Mouse (Mus musculus): Measurements from ENCODE around the gene Card11. TPM values are rescaled to one million over a fixed set of nuclear protein-coding genes. Genes with fewer than 3 reads are reported as not detected.

Card11 gene
- polyA plus RNA-seq, 1 experiment from 2014 or later = 0.25 TPM

DNA sequence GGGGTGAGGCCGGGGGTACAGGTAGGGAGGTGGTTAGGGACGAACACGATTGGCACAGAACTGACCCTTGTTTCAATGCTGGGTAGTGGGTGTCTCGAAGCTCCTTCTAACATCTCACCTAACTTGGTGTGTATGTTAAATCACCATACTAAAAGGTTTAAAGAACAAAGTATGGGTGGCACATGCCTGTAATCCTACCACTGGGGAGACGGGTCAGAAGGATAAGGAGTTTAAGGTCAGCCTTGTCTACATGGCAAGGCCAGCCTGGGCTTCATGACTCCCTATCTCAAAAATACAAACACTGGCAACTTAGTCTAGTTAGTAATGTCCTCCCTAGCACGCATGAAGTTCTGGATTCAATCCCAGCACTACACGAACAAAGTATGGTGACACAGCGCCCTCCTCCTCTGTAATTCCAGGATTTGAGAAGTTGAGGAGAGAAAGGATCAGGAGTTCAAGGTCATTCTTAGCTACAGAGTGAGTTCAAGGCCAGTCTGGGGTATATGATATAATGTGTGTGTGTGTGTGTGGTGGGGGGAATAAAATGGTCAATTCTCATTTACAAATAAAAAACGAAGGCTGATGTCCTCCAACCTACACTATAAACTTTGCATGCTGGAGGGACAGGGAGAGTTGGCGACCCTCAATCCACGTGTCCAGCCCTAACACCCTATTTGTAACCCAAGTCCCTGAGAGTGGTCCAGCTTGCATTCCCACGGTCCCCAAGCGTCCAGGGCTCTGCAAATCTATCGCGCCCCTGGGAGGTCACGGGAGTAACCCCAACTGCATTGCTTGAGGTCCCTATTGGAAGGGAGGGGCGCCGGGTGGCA, 171.1 kb downstream of the Card11 start:
- H3K9ac ChIP-seq (replicated peaks; ENCODE audit: low read length) = peak overlapping the region; percentile 86
- H3K9me3 ChIP-seq (replicated peaks; ENCODE audit: control insufficient read depth, low read length) = no peaks in the 10 kb centered on the region
- peak overlapping the region; percentile 85 for H3K4me2 ChIP-seq (ENCODE audit: low read depth, low read length)
- no peaks in the 10 kb centered on the region for H3K27me3 ChIP-seq (ENCODE audit: control insufficient read depth, insufficient read depth, low read length)
- peak; percentile 14 for DNase-seq (ENCODE audit: low spot score)
- no peak overlapping the region for H3K27ac ChIP-seq (replicated peaks; ENCODE audit: low read depth, low read length)
- ATAC-seq (replicated peaks; ENCODE audit: insufficient number of reproducible peaks, low FRiP score, low TSS enrichment, low read depth) = no peak
- 38% methylated on average over 18 of the region's 18 CpGs for WGBS
- no peaks in the 10 kb centered on the region for H3K4me1 ChIP-seq (ENCODE audit: control insufficient read depth, insufficient read depth, low read length)
- peak overlapping the region; percentile 71 for H3K4me3 ChIP-seq (ENCODE audit: low read depth, low read length)
- no peaks in the 10 kb centered on the region for H3K36me3 ChIP-seq (replicated peaks; ENCODE audit: control insufficient read depth, insufficient read depth, low read depth, low read length)

DNA sequence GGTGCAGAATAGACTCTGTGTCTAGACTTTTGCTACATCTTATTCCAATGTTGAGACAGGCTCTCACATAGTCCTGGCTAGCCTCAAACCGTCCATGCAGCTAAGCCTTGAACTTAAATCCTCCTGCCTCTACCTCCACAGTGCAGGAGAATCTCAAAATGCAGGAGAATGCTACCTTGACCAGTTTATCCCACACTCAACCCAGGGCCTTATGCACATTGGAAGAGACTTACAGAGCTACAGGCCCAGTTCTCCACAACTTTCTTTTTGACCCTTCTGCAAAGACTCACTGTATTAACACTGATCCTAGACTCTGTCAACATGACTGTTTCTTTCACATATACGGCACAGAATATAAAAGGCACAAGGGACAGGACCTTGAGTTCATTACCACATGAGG, 172.0 kb downstream of the Card11 start:
- Histone ChIP-seq H3K36me3 (replicated peaks; ENCODE audit: control insufficient read depth, insufficient read depth, low read depth, low read length) (no peaks in the 10 kb centered on the region), H3K9me3 (replicated peaks; ENCODE audit: control insufficient read depth, low read length) (no peaks in the 10 kb centered on the region), H3K4me1 (ENCODE audit: control insufficient read depth, insufficient read depth, low read length) (no peaks in the 10 kb centered on the region), H3K27ac (replicated peaks; ENCODE audit: low read depth, low read length) (no peak overlapping the region), H3K27me3 (ENCODE audit: control insufficient read depth, insufficient read depth, low read length) (no peaks in the 10 kb centered on the region), H3K9ac (replicated peaks; ENCODE audit: low read length) (no peak overlapping the region), H3K4me2 (ENCODE audit: low read depth, low read length) (peak overlapping the region; percentile 4; the same call in 1 of the 2 replicates), H3K4me3 (ENCODE audit: low read depth, low read length) (no peak overlapping the region)
- WGBS = 76% methylated on average over 2 of the region's 2 CpGs
- no peak for ATAC-seq (replicated peaks; ENCODE audit: insufficient number of reproducible peaks, low FRiP score, low TSS enrichment, low read depth)
- no peak for DNase-seq (ENCODE audit: low spot score)

DNA sequence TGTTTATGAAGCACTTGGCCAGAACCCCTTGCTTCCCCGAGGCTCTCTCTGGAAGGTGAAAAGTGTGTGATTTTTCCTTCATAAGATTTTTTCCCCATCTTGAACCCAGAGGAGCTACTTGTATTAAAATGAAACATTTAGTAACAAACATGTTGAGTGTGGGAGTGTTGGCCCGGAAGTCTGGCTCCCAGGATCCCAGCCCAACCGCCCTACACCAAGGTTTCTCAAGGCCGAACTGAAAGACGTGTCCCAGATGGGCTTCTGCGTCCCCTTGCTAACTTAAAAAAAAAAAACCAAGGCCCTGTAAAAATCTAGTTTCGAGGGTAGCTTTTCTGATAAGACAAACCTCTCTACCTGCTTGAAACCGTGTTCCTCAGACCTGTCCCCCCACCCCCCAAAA, 172.5 kb downstream of the Card11 start:
- Histone ChIP-seq H3K27ac (replicated peaks; ENCODE audit: low read depth, low read length) (no peak overlapping the region), H3K4me2 (ENCODE audit: low read depth, low read length) (no peak overlapping the region), H3K36me3 (replicated peaks; ENCODE audit: control insufficient read depth, insufficient read depth, low read depth, low read length) (no peaks in the 10 kb centered on the region), H3K4me3 (ENCODE audit: low read depth, low read length) (no peak overlapping the region), H3K9me3 (replicated peaks; ENCODE audit: control insufficient read depth, low read length) (no peaks in the 10 kb centered on the region), H3K4me1 (ENCODE audit: control insufficient read depth, insufficient read depth, low read length) (no peaks in the 10 kb centered on the region), H3K27me3 (ENCODE audit: control insufficient read depth, insufficient read depth, low read length) (no peaks in the 10 kb centered on the region), H3K9ac (replicated peaks; ENCODE audit: low read length) (no peak overlapping the region)
- WGBS = 77% methylated on average over 8 of the region's 8 CpGs
- DNase-seq (ENCODE audit: low spot score) (no peak), ATAC-seq (replicated peaks; ENCODE audit: insufficient number of reproducible peaks, low FRiP score, low TSS enrichment, low read depth) (no peak)

DNA sequence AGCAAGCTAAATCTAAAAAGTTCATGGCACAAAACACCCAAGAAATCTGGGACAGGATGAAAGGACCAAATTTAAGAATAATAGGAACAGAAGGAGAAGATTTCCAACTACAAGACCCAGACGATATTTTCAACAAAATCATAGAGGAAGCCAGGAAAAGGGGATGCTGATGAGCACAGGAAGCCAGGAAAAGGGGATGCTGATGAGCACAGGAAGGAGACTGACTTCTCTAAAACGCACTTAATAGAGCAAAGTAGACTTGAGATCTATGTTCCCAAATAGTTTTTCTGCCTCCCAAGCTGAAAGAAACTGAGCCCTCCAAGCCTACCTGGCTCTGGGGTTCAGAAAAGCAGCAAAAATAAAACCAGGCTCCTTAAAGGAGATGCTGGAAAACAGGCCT, 173.0 kb downstream of the Card11 start:
- Histone ChIP-seq H3K9me3 (replicated peaks; ENCODE audit: control insufficient read depth, low read length) (no peaks in the 10 kb centered on the region), H3K27ac (replicated peaks; ENCODE audit: low read depth, low read length) (no peak overlapping the region), H3K36me3 (replicated peaks; ENCODE audit: control insufficient read depth, insufficient read depth, low read depth, low read length) (no peaks in the 10 kb centered on the region), H3K4me2 (ENCODE audit: low read depth, low read length) (no peak overlapping the region), H3K4me1 (ENCODE audit: control insufficient read depth, insufficient read depth, low read length) (no peaks in the 10 kb centered on the region), H3K9ac (replicated peaks; ENCODE audit: low read length) (no peak overlapping the region), H3K27me3 (ENCODE audit: control insufficient read depth, insufficient read depth, low read length) (no peaks in the 10 kb centered on the region), H3K4me3 (ENCODE audit: low read depth, low read length) (no peak overlapping the region)
- no peak for DNase-seq (ENCODE audit: low spot score)
- 58% methylated on average over 2 of the region's 2 CpGs for WGBS
- no peak for ATAC-seq (replicated peaks; ENCODE audit: insufficient number of reproducible peaks, low FRiP score, low TSS enrichment, low read depth)

DNA sequence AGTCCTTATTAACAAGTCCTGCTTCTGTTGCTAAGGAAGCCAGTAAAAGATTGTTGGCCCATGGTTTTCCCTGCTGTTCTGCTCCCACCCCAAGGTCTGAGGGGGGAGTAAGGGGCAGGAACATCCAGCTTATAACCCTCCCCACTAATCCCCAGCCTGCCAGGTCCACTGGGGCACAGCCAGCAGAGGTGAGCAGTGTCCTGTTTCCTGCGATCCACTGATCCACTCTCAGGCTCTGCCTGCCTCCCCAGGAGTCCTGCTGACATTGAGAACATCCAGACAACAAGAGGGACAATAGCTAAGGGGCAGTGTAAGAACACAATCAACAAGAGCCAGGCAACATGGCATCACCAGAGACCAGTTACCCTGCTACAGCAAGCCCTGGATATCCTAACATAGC, 173.6 kb downstream of the Card11 start:
- no peak for DNase-seq (ENCODE audit: low spot score)
- H3K27me3 ChIP-seq (ENCODE audit: control insufficient read depth, insufficient read depth, low read length) = no peaks in the 10 kb centered on the region
- H3K4me3 ChIP-seq (ENCODE audit: low read depth, low read length) = no peak overlapping the region
- no peak overlapping the region for H3K27ac ChIP-seq (replicated peaks; ENCODE audit: low read depth, low read length)
- no peaks in the 10 kb centered on the region for H3K36me3 ChIP-seq (replicated peaks; ENCODE audit: control insufficient read depth, insufficient read depth, low read depth, low read length)
- 56% methylated on average over 1 of the region's 1 CpGs for WGBS
- no peak overlapping the region for H3K4me2 ChIP-seq (ENCODE audit: low read depth, low read length)
- peak overlapping the region; percentile 26; the same call in 1 of the 2 replicates for H3K9ac ChIP-seq (replicated peaks; ENCODE audit: low read length)
- ATAC-seq (replicated peaks; ENCODE audit: insufficient number of reproducible peaks, low FRiP score, low TSS enrichment, low read depth) = no peak
- H3K9me3 ChIP-seq (replicated peaks; ENCODE audit: control insufficient read depth, low read length) = no peaks in the 10 kb centered on the region
- no peaks in the 10 kb centered on the region for H3K4me1 ChIP-seq (ENCODE audit: control insufficient read depth, insufficient read depth, low read length)

DNA sequence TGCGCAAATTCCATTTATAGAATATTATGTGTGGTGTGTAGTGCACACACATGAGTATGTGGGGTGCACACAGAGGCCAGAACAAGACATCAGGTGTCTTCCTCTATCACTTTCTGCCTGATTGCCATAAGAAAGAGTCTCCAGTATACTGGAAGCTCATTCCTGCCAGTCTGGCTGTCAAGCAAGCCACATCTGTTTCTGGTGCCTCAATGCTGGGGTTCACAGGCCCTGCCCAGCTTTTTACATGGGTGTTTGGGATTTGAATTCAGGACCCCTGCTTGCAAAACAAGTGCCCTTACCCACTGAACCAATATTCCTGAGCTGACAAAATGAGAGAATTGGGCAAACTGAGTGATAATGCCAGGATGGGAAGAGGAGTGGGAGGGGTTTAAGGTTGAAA, 174.3 kb downstream of the Card11 start:
- Histone ChIP-seq H3K36me3 (replicated peaks; ENCODE audit: control insufficient read depth, insufficient read depth, low read depth, low read length) (no peaks in the 10 kb centered on the region), H3K4me3 (ENCODE audit: low read depth, low read length) (no peak overlapping the region), H3K27me3 (ENCODE audit: control insufficient read depth, insufficient read depth, low read length) (no peaks in the 10 kb centered on the region), H3K4me2 (ENCODE audit: low read depth, low read length) (no peak overlapping the region), H3K4me1 (ENCODE audit: control insufficient read depth, insufficient read depth, low read length) (no peaks in the 10 kb centered on the region), H3K27ac (replicated peaks; ENCODE audit: low read depth, low read length) (no peak overlapping the region), H3K9ac (replicated peaks; ENCODE audit: low read length) (no peak overlapping the region), H3K9me3 (replicated peaks; ENCODE audit: control insufficient read depth, low read length) (no peaks in the 10 kb centered on the region)
- ATAC-seq (replicated peaks; ENCODE audit: insufficient number of reproducible peaks, low FRiP score, low TSS enrichment, low read depth) (no peak), DNase-seq (ENCODE audit: low spot score) (no peak)
- 97% methylated on average over 1 of the region's 1 CpGs for WGBS

DNA sequence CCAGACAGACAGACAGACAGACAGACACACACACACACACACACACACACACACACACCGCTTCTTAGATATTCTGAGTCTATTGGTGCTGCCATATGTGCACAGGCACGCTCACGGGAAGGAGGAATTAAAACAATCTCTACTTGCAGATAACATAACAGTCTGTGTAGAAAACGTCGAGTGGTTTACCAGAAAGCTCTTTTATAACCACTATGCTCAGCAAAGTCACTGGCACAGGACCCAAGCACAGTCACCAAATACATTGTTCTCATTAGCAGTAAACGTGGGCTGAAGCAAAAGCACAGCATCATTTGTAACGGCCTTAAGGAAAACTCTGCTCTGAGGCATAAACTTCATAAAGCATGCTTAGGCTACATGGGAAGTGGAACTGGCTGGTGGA, 176.3 kb downstream of the Card11 start:
- WGBS = 85% methylated on average over 7 of the region's 7 CpGs
- Histone ChIP-seq H3K36me3 (replicated peaks; ENCODE audit: control insufficient read depth, insufficient read depth, low read depth, low read length) (no peaks in the 10 kb centered on the region), H3K9me3 (replicated peaks; ENCODE audit: control insufficient read depth, low read length) (no peaks in the 10 kb centered on the region)

DNA sequence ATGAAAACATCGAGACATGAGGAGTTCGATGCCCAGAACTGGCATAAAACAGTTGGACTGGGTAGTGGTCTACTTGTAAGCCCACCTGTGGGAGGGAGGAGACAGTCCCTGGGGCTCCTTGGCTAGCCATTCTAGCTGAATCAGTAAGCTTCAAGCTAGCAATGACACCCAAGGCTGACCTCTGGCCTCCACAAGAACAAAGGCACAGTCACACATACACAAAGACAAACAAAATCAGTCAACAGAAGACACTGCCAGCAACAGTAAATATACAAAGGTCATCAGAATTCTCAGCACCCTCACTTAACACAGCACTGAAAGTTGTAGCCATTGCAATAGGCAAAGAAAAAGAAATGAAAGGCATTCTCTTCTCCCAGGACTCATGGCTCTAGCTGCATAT, 177.0 kb downstream of the Card11 start:
- no peak for DNase-seq (ENCODE audit: low spot score)
- Histone ChIP-seq H3K4me1 (ENCODE audit: control insufficient read depth, insufficient read depth, low read length) (peaks cover 2% of the 10 kb centered on the region; the same call in 1 of the 2 replicates), H3K9me3 (replicated peaks; ENCODE audit: control insufficient read depth, low read length) (no peaks in the 10 kb centered on the region), H3K9ac (replicated peaks; ENCODE audit: low read length) (no peak overlapping the region), H3K36me3 (replicated peaks; ENCODE audit: control insufficient read depth, insufficient read depth, low read depth, low read length) (no peaks in the 10 kb centered on the region), H3K27me3 (ENCODE audit: control insufficient read depth, insufficient read depth, low read length) (no peaks in the 10 kb centered on the region), H3K27ac (replicated peaks; ENCODE audit: low read depth, low read length) (no peak overlapping the region), H3K4me3 (ENCODE audit: low read depth, low read length) (no peak overlapping the region), H3K4me2 (ENCODE audit: low read depth, low read length) (no peak overlapping the region)
- WGBS = 93% methylated on average over 2 of the region's 2 CpGs
- ATAC-seq (replicated peaks; ENCODE audit: insufficient number of reproducible peaks, low FRiP score, low TSS enrichment, low read depth) = no peak

More for the DNA sequence above, 176.3 kb downstream of the Card11 start:
- DNase-seq (ENCODE audit: low spot score) (no peak), ATAC-seq (replicated peaks; ENCODE audit: insufficient number of reproducible peaks, low FRiP score, low TSS enrichment, low read depth) (no peak)
- no peak overlapping the region for H3K27ac ChIP-seq (replicated peaks; ENCODE audit: low read depth, low read length)
- peaks cover 2% of the 10 kb centered on the region; the same call in 1 of the 2 replicates for H3K4me1 ChIP-seq (ENCODE audit: control insufficient read depth, insufficient read depth, low read length)
- no peaks in the 10 kb centered on the region for H3K27me3 ChIP-seq (ENCODE audit: control insufficient read depth, insufficient read depth, low read length)
- no peak overlapping the region for H3K4me2 ChIP-seq (ENCODE audit: low read depth, low read length)
- no peak overlapping the region for H3K9ac ChIP-seq (replicated peaks; ENCODE audit: low read length)
- H3K4me3 ChIP-seq (ENCODE audit: low read depth, low read length) = no peak overlapping the region
